Mouse (Mus musculus) bone marrow, adult 2 months (tissue): ENCODE measurements around the gene Armc5. TPM values are rescaled to one million over a fixed set of nuclear protein-coding genes. Genes with fewer than 3 reads are reported as not detected.

Experiments used
- H3K27ac ChIP-seq: fragments of 200-500 bp; 2 replicates; pipeline ENCODE4 v1.5.1; 2012; ENCODE audit warnings: low read depth, mild to moderate bottlenecking, control low read depth, inconsistent platforms, low read length; ENCODE audit not compliant: control insufficient read depth, poor library complexity, insufficient read depth
- H3K4me1 ChIP-seq: fragments of 200-500 bp; 2 replicates; pipeline ENCODE4 v1.6.1; 2011; ENCODE audit warnings: low read length; ENCODE audit not compliant: control insufficient read depth, insufficient read depth
- H3K4me3 ChIP-seq: fragments of 200-500 bp; replicated peaks from 2 replicates; pipeline ENCODE3; 2011; ENCODE audit warnings: mild to moderate bottlenecking, low read depth, low read length, control low read depth; ENCODE audit not compliant: control insufficient read depth
- CTCF ChIP-seq: fragments of 200-500 bp; IDR thresholded peaks from 2 replicates; pipeline ENCODE4 v1.5.1; 2011; ENCODE audit warnings: low read length, control low read depth; ENCODE audit not compliant: control insufficient read depth, insufficient read depth
- POLR2A ChIP-seq: fragments of 200-500 bp; IDR thresholded peaks from 2 replicates; pipeline ENCODE4 v1.6.1; 2011; ENCODE audit warnings: low read depth, mild to moderate bottlenecking, control low read depth, low read length, borderline replicate concordance; ENCODE audit not compliant: control insufficient read depth
- WGBS: fragments of 180-500 bp; shearing (Covaris S2); methylation state at CpG from one replicate; pipeline ENCODE4 v1.1.7; 2018; 5-methylcytosine and 5-hydroxymethylcytosine counted together
- polyA plus RNA-seq: library from polyadenylated mRNA; stranded (reverse); fragments of >200 nt; gene quantifications from 2 replicates; pipeline ENCODE4 v1.2.4, GENCODE M21; 2011; ENCODE audit warnings: low replicate concordance; ENCODE audit not compliant: missing spikeins, insufficient read depth, insufficient read length

Gene Armc5
- polyA plus RNA-seq, 1 experiment, result 13.8 TPM

DNA sequence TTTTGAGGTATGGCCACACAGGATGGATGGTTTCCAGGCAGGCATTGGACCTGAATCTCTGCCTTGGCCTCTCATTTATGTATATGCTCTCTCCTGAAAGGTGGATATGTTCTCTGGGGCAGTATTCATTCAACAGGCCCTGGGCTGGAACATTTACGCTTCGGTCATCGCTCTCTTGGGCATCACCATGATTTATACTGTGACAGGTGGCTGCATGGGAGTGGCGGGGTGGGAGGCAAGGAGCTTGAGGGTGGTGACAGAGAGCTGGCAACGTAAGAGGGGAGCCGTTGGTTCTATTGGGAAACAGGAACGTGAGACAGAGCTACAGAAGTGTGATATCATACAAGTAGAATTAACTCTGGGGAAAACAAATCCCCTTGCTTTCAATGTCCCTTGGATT, 30.7 kb downstream of the Armc5 start:
- WGBS, result 76% methylated on average over 7 of the region's 7 CpGs
- H3K27ac ChIP-seq, result no peak overlapping the region
- peaks cover 3% of the 10 kb centered on the region; the same call in 1 of the 2 replicates for H3K4me1 ChIP-seq
- no peak overlapping the region for H3K4me3 ChIP-seq
- TF ChIP-seq POLR2A (no peak), CTCF (no peak)

DNA sequence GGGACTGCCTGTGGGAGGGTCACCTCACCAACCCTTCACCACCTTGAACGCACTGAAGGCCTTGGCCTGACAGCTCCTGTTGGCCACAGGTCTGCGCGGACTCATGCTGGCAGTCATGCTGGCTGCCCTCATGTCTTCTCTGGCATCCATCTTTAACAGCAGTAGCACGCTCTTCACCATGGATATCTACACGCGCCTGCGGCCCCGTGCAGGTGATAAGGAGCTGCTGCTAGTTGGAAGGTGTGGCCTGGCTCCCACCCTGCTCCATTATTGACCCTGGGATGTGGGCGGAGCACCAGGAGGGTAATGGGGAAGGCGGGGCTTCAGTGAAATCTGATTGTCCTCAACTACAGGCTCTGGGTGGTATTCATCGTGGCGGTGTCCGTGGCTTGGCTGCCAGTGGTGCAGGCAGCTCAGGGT, 33.3 kb downstream of the Armc5 start:
- H3K4me3 ChIP-seq, result no peak overlapping the region
- WGBS, result 51% methylated on average over 13 of the region's 13 CpGs

DNA sequence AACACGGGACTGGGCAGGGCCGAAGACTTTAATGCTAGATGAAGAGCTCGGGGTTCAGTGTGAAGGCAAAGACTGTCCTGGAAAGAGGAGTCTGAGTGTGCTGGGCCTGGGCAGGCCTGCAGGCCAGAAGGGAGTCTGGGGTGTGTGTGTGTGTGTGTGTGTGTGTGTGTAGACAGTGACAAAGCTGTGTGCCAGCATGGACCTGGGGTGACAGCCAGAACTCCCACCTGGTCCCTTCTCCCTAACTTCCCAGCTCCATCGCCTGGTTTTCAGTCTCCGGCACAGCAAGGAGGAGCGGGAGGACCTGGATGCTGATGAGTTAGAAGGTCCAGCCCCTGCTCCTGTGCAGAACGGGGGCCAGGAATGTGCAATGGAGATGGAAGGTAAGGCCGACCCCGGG, 34.4 kb downstream of the Armc5 start:
- WGBS, result 97% methylated on average over 9 of the region's 9 CpGs
- TF ChIP-seq CTCF (no peak), POLR2A (no peak)
- Histone ChIP-seq H3K4me1 (peaks cover 3% of the 10 kb centered on the region; the same call in 1 of the 2 replicates), H3K4me3 (no peak overlapping the region), H3K27ac (no peak overlapping the region)

More for the DNA sequence above, 33.3 kb downstream of the Armc5 start:
- Histone ChIP-seq H3K27ac (no peak overlapping the region), H3K4me1 (peaks cover 3% of the 10 kb centered on the region; the same call in 1 of the 2 replicates)
- TF ChIP-seq POLR2A (peak; percentile 50; the same call in 1 of the 2 replicates), CTCF (no peak)

- WGBS, result 96% methylated on average over 6 of the region's 6 CpGs
- H3K27ac ChIP-seq, result no peak overlapping the region
- no peak overlapping the region for H3K4me3 ChIP-seq
- TF ChIP-seq POLR2A (no peak), CTCF (no peak)
- H3K4me1 ChIP-seq, result no peaks in the 10 kb centered on the region; the same call in 1 of the 2 replicates
Observed at GRCm38 (mm10) chr7:128276051-128276450, 38.9 kb downstream of the Armc5 start.

DNA sequence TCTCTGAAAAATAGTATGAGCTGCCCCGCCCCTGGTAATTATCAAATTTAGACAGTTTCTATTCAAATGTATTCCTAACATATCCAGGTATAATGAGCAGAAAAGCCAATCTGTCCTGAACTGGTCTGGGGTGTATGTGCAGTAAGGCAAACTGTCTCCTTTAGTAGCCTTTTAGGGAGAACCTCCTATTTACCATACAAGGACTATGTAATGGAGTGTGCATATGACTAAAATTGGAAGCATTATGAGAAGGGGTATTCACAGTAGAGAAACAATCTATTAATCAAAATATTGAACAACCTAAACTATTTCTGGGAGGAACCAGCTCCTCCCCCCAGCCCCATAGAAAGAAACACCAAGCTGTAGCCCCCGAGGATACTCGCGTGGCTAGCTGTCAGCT, 42.6 kb downstream of the Armc5 start:
- H3K27ac ChIP-seq, result no peak overlapping the region
- H3K4me3 ChIP-seq, result no peak overlapping the region
- no peak for TF ChIP-seq CTCF
- TF ChIP-seq POLR2A, result no peak
- WGBS, result 88% methylated on average over 4 of the region's 4 CpGs
- no peaks in the 10 kb centered on the region for H3K4me1 ChIP-seq

DNA sequence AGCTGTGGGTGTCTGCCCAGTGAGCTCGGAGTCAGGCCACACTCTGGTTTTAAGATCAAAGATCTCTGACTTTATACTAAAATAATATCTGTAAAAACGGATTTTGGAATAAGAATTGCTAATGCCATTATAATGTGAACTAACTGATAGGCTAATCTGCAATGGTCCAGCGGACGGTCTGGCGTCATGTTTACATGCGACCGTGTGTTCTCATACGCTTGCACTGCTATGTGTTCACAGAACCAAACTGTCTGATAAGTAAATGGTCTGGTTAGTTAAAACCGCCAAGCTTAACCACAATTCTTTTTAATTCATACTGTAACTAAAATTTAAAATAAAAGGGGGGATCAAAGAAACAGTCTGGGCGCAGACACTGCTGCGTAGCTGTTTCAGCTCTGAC, 44.6 kb downstream of the Armc5 start:
- no peaks in the 10 kb centered on the region for H3K4me1 ChIP-seq
- WGBS, result 75% methylated on average over 11 of the region's 11 CpGs
- TF ChIP-seq CTCF (no peak), POLR2A (no peak)

GRCm38 (mm10) chr7:128282532-128283244, 45.5 kb downstream of the Armc5 start:
- WGBS, result 72% methylated on average over 7 of the region's 7 CpGs
- Histone ChIP-seq H3K27ac (no peak overlapping the region), H3K4me1 (no peaks in the 10 kb centered on the region; the same call in 1 of the 2 replicates), H3K4me3 (no peak overlapping the region)
- no peak for TF ChIP-seq CTCF

More for the DNA sequence above, 44.6 kb downstream of the Armc5 start:
- Histone ChIP-seq H3K27ac (no peak overlapping the region), H3K4me3 (no peak overlapping the region)

- WGBS, result 89% methylated on average over 5 of the region's 5 CpGs
- Histone ChIP-seq H3K4me3 (no peak overlapping the region), H3K27ac (no peak overlapping the region), H3K4me1 (no peaks in the 10 kb centered on the region; the same call in 1 of the 2 replicates)
- TF ChIP-seq CTCF (no peak), POLR2A (no peak)
Observed at GRCm38 (mm10) chr7:128284047-128284446, 46.9 kb downstream of the Armc5 start.

- Histone ChIP-seq H3K4me1 (no peaks in the 10 kb centered on the region; the same call in 1 of the 2 replicates), H3K27ac (no peak overlapping the region), H3K4me3 (no peak overlapping the region)
- WGBS, result 91% methylated on average over 8 of the region's 8 CpGs
- TF ChIP-seq CTCF (no peak), POLR2A (no peak)
Observed at GRCm38 (mm10) chr7:128285060-128285459, 47.9 kb downstream of the Armc5 start.
